Mouse (Mus musculus) kidney, postnatal 25 days (tissue): Measurements from ENCODE around the gene Rif1.
A peak's percentile ranks its signal among the peaks of the same experiment; 100 is the strongest.
"Not testable (repeated sequence)": the region's sequence is repeated elsewhere in the genome, so short reads cannot be mapped to it uniquely, and the experiment has no call there.

Experiments
- DNase-seq, 2 experiments: peaks; one replicate each; pipeline ENCODE4 v3.0.0; 2021; ENCODE audit warnings: mixed read lengths in 2 of 2

The Rif1 gene

DNA sequence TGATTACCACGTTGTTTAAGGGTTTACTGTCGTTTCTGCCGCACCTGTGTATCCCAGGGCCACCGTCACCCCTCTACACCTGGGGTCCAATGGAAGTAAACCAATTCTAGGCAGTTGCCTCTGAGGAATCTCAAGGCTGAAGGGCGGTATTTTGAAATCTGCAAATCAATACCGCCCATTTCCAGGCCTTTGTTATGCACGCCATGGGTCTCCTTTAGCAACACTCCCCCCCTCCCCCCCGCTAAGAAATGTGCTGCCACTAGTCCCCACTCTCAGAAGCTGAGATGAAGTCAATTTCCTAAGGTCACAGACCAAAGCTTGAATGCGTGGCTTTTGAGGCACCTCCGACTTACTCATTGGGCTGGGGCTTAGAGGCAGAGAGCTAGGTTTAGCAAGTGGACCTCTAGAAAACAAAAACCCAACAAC, 554 bp upstream of the Rif1 start:
- no peak for DNase-seq

DNA sequence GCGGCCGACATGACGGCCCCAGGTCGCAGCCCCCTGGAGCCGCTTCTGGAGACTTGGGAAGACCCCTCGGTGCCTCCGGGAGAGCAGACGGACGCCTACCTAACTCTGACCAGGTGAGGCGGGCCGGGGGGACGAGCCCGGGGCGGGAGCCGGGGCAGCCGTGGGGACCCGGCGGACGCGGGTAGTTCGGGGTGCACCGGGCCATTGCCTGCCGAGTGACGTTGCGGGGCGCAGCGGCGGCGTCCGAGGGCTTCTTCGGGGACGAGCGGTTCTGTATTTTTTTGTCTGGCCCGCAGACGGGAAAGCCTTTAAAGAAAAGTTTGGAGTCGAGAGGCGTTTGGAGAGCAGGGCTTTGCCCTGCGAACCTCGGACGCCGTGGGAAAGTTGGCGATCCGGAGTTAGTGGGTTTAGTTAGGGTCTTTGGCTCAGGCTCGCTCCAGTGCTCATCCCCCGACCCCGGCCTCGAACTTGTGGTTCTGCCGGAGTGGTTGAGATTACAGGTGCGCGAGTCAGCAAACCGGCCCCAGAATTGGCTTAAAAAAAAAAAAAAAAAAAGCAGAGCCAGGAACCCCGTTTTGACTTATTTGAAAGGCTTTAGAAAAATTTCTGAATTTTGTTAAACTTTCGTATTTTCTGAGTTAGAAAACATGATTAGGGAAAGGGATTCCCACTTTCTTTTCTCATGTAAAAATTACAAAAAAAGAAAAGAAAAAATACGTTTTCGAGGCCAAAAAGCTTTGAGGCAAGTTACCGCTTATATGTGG, 691 bp downstream of the Rif1 start:
- DNase-seq: peak in 1 of 2 experiments; percentile 39

DNA sequence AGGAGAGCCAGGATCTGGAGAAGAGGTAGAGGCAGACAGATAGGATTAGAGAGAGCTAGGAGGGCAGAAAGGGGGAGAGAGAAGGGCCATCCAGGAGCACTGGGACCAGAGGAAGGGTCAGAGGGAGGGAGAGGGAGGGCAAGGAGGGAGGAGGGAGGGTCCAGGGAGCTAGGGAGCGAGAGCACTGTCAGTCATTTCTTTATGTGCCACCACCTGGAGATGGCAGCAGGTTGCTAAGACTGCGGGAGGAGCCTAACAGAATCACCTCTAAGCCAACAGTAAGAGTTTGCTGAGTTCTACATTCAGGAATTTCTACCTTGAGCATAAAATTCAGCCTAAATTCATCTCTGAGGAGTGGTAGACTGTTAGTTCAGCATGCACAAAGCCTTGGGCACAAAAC, 6.0 kb downstream of the Rif1 start:
- no peak for DNase-seq

DNA sequence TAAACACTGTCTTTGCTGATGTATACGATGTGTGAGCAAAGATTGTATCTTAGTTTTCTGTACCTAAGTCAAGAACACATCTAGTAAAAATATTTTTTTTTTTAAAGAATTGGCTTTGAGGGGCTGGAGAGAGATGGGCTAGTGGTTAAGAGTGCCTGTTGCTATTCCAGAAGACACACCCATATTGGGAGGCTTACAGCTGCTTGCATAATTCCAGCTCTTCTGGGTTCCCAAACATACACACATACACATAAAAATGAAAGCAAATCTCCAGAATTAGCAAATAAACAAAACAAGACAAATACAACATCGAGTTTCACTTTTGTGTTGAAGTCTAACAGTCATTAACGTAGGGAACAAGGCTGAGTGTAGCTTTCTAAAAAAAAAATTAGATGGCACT, 11.4 kb downstream of the Rif1 start:
- no peak for DNase-seq

DNA sequence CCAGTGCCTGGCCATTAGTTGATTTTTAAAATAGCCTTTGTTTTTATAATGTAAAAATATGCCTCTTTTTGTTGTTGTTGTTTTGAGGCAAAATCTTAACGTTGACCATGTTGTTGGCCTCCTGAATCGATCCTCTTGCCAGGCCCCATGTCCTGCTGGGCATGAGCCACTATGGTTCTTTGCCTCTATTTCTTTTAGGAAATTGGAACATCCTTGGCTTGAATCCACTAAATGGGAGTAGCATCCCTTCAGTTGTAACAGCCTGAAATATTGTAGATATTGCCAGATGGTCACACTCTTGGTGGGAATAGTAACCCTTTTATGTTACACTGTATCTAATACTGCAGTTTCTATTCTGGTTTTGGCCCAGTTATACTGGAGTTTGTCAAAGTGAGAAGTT, 11.9 kb downstream of the Rif1 start:
- DNase-seq: no peak

DNA sequence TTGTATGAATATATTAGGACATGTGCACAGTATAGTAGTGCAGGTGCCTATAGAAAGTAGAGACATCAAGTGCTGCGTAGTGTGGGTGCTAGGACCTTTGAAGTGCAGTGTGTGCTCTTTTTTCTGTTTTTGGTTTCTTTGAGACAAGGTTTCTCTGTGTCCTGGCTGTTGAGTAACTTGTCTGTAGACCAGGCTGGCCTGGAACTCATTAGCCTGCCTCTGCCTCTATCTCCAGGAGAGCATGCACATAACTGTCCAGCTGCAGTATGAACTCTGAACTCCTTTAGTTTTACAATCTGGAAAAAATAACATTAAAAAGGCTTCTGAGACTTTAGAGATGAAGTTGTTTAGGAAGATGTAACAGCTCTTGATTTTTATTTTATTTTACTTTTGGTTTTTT, 41.5 kb downstream of the Rif1 start:
- no peak for DNase-seq

DNA sequence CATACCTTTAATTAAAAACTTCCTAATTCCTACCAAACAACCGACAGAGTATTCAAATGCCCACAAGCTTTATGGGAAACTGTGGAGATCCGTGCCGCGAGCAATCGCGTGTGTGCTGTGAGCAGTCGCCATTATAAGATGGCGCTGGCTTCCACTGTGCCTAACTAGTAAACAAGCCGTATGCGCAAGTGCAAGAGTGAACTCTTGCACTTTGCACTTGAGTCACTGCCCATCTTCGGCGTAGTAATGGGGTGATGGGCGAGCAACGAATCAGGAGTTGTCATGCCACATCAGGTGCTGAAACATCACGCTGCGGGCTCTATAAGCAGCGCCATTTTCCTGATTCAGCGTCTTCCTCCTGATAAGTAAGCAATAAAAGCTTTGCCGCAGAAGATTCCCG, 58.7 kb downstream of the Rif1 start:
- DNase-seq: not testable (repeated sequence)

DNA sequence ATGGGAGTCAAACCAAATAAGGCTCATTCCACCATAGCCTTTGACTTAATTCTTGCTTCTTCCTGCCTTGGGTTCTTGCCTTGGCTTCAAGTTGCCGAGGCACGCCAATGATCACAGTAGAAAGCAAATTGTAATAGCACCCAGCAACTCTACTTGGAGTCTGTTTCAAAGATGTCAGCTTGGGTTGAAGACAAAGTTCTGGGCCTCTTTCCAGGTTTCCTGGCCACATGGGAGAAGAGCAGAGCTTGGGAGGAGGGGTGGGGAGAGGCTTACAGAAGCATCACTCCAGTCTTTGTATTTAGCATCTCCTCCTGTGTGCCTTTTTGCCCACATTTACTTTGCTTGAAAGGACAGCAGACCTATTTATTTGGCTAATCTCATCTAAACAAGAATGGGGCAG, 60.7 kb downstream of the Rif1 start:
- no peak for DNase-seq

DNA sequence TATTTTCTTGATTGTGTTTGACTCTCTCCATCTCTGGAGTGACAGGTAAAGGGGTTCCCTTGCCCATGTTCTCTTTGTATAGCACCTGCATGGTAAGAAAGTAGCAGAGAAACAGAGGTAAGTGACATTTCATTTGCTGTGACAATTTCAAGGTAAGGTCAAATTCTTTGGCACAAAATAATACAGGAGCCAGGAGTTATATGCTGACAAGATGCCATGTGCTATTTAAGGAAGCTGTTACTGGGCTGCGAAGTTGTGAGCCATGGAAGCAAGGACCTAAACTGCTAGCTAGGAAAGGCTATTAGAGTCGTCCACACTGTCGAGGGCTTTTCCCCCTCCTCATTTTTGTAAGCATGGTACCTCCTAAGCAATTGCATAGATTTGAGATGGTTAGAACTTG, 80.4 kb downstream of the Rif1 start:
- DNase-seq: no peak

DNA sequence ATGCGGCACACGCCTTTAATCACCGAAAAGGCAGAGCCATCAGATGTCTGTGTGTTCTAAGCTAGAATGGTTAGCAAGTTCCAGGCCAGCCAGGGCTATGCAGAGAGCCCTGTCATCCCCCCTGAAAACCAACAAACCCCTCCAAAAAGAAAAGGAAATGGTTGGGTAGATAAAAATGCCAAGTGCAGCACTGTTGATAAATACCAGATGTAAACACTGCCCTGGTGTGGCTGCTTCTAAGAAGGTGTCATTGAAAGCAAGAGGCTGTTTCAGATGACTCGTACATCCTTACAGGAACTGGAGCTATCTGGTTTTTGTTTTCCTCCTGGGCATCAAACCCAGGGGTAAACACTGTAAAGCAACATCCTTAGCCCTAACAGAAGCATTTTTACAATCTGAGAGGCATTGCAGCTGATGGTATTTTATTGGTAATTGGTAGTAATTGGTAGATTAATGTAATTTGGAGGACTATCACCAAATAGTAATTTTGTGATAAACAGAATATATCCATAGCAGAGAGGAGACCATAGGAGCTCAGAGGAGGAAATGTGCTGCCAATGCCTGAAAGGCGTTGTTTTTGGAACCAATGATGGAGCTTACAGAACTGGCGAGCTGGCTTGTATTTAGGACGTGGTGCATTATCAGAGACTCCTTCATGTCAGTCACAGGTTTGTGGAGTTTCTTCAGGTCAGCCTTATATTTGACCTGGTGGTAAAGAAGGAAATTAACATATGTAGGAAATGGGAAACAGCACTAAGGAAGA, 96.8 kb downstream of the Rif1 start:
- DNase-seq: no peak
